Mouse (Mus musculus) forebrain, embryonic 14.5 days (tissue): ENCODE results near the gene Insl3. TPM values are rescaled to one million over a fixed set of nuclear protein-coding genes. Genes with fewer than 3 reads are reported as not detected.

ENCODE experiments used
- ATAC-seq: fragments of 200-750 bp; cut with Nextera tagmentation; 2 replicates; pipeline ENCODE4 v1.8.0; 2017; ENCODE audit warnings: mild to moderate bottlenecking, moderate library complexity
- DNase-seq: peaks from one replicate; pipeline ENCODE4 v3.0.0-alpha.2; 2015; ENCODE audit warnings: low spot score
- H3K27ac ChIP-seq: fragments of 300-500 bp; sonication (generic); 2 replicates; pipeline ENCODE4 v1.5.1; 2014; ENCODE audit warnings: low read depth, mild to moderate bottlenecking, control low read depth, low read length, moderate library complexity
- H3K27me3 ChIP-seq: fragments of 300-500 bp; sonication (generic); replicated peaks from 2 replicates; pipeline ENCODE4 v1.6.1; 2014; ENCODE audit warnings: low read length, control low read depth, mixed read lengths; ENCODE audit not compliant: control insufficient read depth, insufficient read depth
- H3K36me3 ChIP-seq: fragments of 300-500 bp; sonication (generic); 2 replicates; pipeline ENCODE4 v1.6.1; 2014; ENCODE audit warnings: low read length, control low read depth; ENCODE audit not compliant: control insufficient read depth, insufficient read depth
- H3K4me1 ChIP-seq: fragments of 300-500 bp; sonication (generic); 2 replicates; pipeline ENCODE4 v1.6.1; 2014; ENCODE audit warnings: antibody characterized with exemption, low read length, control low read depth; ENCODE audit not compliant: control insufficient read depth, insufficient read depth
- H3K4me2 ChIP-seq: fragments of 300-500 bp; sonication (generic); 2 replicates; pipeline ENCODE4 v1.6.1; 2014; ENCODE audit warnings: mild to moderate bottlenecking, control low read depth, low read length
- H3K4me3 ChIP-seq: fragments of 300-500 bp; sonication (generic); 2 replicates; pipeline ENCODE4 v1.5.1; 2014; ENCODE audit warnings: low read depth, low read length, control low read depth
- H3K9ac ChIP-seq: fragments of 300-500 bp; sonication (generic); 2 replicates; pipeline ENCODE4 v1.6.1; 2014; ENCODE audit warnings: mild to moderate bottlenecking, low read length, control low read depth, moderate library complexity
- H3K9me3 ChIP-seq: fragments of 300-500 bp; sonication (generic); replicated peaks from 2 replicates; pipeline ENCODE4 v1.6.1; 2016; ENCODE audit warnings: low read length, control low read depth, mixed read lengths; ENCODE audit not compliant: control insufficient read depth
- WGBS: fragments of 180-500 bp; shearing (Covaris S2); extraction: QIAGEN DNeasy Blood & Tissue Kit; methylation state at CpG from one replicate; pipeline ENCODE4 v1.1.7; 2014; 5-methylcytosine and 5-hydroxymethylcytosine counted together
- polyA plus RNA-seq: library from polyadenylated mRNA; unstranded; fragments of >200 nt; fragmentation: Nextera tagmentation; extraction: Ambion mirVana; gene quantifications from 2 replicates; pipeline ENCODE4 v1.2.1, GENCODE M21; 2014

Insl3 gene
- polyA plus RNA-seq, 1 experiment from 2014 or later = not detected

DNA sequence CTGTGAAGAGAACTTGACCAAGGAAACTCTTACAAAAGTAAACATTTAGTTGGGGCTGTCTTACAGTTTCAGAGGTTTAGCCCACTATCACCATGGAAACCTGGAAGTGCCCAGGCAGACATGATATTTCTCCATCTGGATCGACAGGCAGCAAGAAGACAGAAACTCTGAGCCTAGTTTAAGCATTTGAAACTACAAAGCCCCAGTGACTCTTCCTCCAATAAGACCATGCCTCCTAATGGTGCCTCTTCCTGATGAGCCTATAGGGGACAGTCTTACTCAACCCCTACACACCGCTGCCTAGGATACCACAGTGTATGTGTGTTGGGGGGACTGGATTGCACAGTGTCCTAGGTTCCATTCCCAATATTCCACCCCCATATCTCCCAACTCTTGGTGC lies 14.9 kb upstream of the Insl3 start:
- Histone ChIP-seq H3K4me3 (no peak overlapping the region), H3K27ac (no peak overlapping the region), H3K27me3 (peaks cover 29% of the 10 kb centered on the region), H3K36me3 (no peaks in the 10 kb centered on the region), H3K9me3 (no peaks in the 10 kb centered on the region), H3K4me1 (peaks cover 9% of the 10 kb centered on the region), H3K9ac (no peak overlapping the region), H3K4me2 (no peak overlapping the region)
- DNase-seq (no peak), ATAC-seq (no peak)
- 59% methylated on average over 2 of the region's 2 CpGs for WGBS

DNA sequence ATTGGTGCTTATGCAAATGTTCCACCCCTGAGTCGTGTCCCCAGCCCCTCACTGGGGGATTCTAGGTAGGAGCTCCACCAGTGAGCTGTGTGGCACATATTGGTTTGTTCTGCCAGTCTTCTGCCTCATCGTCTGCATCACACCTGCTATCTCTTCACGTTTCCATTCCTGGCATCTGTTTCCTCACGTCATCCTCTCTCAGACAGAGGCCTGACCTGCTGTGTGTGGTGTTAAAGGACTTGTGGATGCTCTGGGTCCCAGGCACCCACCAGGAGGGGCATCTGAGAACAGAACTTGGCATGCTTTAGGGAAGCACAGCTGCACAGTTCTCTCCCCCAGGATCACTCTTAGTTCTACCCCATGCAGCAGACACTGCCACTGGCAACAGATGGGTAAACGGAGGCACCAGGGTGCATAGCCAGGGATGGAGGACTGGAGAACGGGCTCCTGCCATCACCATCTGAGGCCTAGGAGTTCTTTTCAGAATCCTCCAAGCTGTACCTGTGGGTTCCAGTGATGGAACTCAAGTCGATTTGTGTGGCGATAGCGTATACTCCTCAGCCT lies 13.5 kb upstream of the Insl3 start:
- H3K27me3 ChIP-seq = peaks cover 40% of the 10 kb centered on the region
- H3K9ac ChIP-seq = peak overlapping the region; percentile 82; the same call in 1 of the 2 replicates
- WGBS = 28% methylated on average over 9 of the region's 9 CpGs
- H3K36me3 ChIP-seq = no peaks in the 10 kb centered on the region
- H3K27ac ChIP-seq = no peak overlapping the region
- peaks cover 3% of the 10 kb centered on the region; the same call in 1 of the 2 replicates for H3K4me1 ChIP-seq
- H3K4me2 ChIP-seq = peak overlapping the region; percentile 89
- no peak for ATAC-seq
- 0 out of 2 replicates have a peak overlapping the region, but pooled peaks have one; percentile 67 for H3K4me3 ChIP-seq
- no peak for DNase-seq
- no peaks in the 10 kb centered on the region for H3K9me3 ChIP-seq

DNA sequence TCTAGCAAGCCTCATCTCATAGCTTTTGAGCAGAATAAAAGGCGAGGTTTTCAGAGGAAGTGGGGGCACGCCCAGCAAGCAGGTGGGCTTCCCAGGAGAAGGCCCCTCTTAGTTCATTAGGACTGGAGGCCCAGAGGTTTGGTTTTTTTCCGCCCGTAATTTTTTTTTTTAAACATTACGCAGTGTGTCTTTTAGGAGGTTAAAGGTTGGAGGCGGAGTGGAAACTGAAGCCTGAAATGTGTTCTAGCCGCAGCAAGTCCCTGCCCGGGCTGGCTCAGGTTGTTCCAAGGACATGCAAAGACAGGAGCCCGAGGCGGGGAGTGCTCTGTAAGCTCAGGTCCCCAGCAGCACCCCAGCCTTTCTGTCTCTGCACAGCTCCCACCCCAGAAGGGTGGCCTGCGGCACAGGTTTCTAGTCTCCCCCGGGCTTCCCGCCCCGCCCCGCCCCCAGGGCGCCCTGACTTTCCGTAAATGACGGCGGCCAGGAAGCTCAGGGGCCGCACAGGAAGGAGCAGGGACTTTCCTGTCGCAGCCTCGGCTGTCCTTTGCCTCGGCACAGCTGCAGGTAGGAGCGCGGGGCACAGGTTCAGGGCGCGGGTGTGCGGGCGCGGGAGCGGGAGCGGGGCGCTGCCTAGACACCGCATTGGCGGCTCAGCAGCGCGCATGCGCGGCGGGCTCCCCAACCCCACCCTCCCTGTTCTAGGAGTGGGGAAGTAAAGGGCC lies 12.8 kb upstream of the Insl3 start, which contains the start of gene Jak3:
Jak3 (plus strand) TSS at position 277 of the 722 bp plus-strand sequence.
- Histone ChIP-seq H3K4me2 (peak within 1 kb of the TSS; percentile 89), H3K4me3 (peak within 1 kb of the TSS; percentile 67), H3K27ac (no peak within 1 kb of the TSS), H3K9me3 (no peaks in the 10 kb centered on the region), H3K27me3 (peaks cover 47% of the 10 kb centered on the region), H3K9ac (peak within 1 kb of the TSS; percentile 82), H3K36me3 (no peaks in the 10 kb centered on the region), H3K4me1 (peaks cover 3% of the 10 kb centered on the region; the same call in 1 of the 2 replicates)
- DNase-seq = peak; percentile 79
- WGBS = 2% methylated on average over 37 of the region's 40 CpGs
- ATAC-seq = peak; percentile 70

- no peaks in the 10 kb centered on the region for H3K9me3 ChIP-seq
- no peaks in the 10 kb centered on the region for H3K36me3 ChIP-seq
- peaks cover 53% of the 10 kb centered on the region for H3K27me3 ChIP-seq
- DNase-seq = no peak
- H3K4me1 ChIP-seq = peaks cover 3% of the 10 kb centered on the region; the same call in 1 of the 2 replicates
- H3K4me2 ChIP-seq = peak overlapping the region; percentile 89
- ATAC-seq = no peak
- peak overlapping the region; percentile 67 for H3K4me3 ChIP-seq
- H3K9ac ChIP-seq = no peak overlapping the region; the same call in 1 of the 2 replicates
- 53% methylated on average over 9 of the region's 9 CpGs for WGBS
- no peak overlapping the region for H3K27ac ChIP-seq
Observed at GRCm38 (mm10) chr8:71676803-71677202, 12.2 kb upstream of the Insl3 start.

DNA sequence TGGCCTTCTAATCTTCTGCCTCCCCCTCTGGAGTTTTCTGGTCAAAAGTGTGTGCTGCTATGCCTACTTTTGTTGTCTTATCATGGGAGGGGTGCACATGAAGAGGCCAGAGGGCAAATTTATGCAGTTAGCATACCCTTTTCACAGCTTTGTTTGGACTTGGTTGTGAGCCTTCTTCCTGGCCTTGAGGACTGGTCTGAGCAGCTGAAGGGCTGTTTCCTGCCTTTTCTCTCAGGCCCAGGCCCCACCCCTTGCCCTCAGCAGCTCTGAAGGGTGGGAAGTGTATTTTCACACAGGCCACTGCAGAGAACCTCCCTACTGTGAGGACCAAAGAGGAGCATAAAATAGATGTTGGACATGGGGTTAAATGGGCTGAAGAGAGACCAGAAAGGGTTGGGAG lies 11.5 kb upstream of the Insl3 start:
- no peak for ATAC-seq
- no peak overlapping the region for H3K4me3 ChIP-seq

GRCm38 (mm10) chr8:71678216-71678615 lies 10.8 kb upstream of the Insl3 start:
- H3K4me1 ChIP-seq = no peaks in the 10 kb centered on the region
- H3K9me3 ChIP-seq = no peaks in the 10 kb centered on the region
- ATAC-seq = no peak
- H3K27me3 ChIP-seq = peaks cover 67% of the 10 kb centered on the region
- H3K4me2 ChIP-seq = no peak overlapping the region
- H3K27ac ChIP-seq = no peak overlapping the region
- no peaks in the 10 kb centered on the region for H3K36me3 ChIP-seq
- no peak overlapping the region for H3K4me3 ChIP-seq
- DNase-seq = no peak
- no peak overlapping the region for H3K9ac ChIP-seq
- 65% methylated on average over 4 of the region's 4 CpGs for WGBS

More for the DNA sequence above, 11.5 kb upstream of the Insl3 start:
- H3K36me3 ChIP-seq = no peaks in the 10 kb centered on the region
- no peak overlapping the region for H3K27ac ChIP-seq
- no peaks in the 10 kb centered on the region for H3K4me1 ChIP-seq
- no peak overlapping the region for H3K4me2 ChIP-seq
- no peaks in the 10 kb centered on the region for H3K9me3 ChIP-seq
- peaks cover 60% of the 10 kb centered on the region for H3K27me3 ChIP-seq
- H3K9ac ChIP-seq = no peak overlapping the region
- DNase-seq = no peak

GRCm38 (mm10) chr8:71679116-71679515 lies 9.9 kb upstream of the Insl3 start:
- H3K9me3 ChIP-seq = no peaks in the 10 kb centered on the region
- H3K4me3 ChIP-seq = peak overlapping the region; percentile 22
- no peak overlapping the region for H3K27ac ChIP-seq
- no peaks in the 10 kb centered on the region for H3K36me3 ChIP-seq
- WGBS = 9% methylated on average over 16 of the region's 16 CpGs
- no peak overlapping the region; the same call in 1 of the 2 replicates for H3K9ac ChIP-seq
- ATAC-seq (no peak), DNase-seq (no peak)
- H3K4me2 ChIP-seq = peak overlapping the region; percentile 41; the same call in 1 of the 2 replicates
- H3K27me3 ChIP-seq = peaks cover 76% of the 10 kb centered on the region
- no peaks in the 10 kb centered on the region for H3K4me1 ChIP-seq

DNA sequence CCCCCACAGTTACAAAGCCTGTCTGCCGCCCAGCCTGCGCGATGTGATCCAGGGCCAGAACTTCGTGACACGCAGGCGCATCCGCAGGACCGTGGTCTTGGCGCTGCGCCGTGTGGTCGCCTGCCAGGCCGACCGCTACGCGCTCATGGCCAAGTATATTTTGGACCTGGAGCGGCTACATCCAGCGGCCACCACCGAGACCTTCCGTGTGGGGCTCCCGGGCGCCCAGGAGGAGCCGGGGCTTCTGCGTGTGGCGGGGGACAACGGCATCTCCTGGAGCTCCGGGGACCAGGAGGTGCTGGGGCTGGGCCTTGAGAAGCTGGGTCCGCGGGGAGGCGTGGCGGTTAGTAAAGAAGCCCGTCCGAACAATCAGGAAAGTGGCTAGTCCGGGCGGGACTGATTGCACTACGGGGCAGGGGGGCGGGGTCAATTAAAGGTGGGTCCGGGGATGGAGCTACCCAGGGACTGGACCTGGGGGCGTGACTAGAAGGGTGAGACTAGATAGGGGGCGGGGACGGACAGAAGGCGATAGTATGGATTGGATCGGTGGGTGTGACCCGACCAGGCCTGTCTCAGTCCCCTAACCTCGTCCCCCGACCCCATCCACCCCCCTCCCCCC lies 9.4 kb upstream of the Insl3 start:
- no peaks in the 10 kb centered on the region for H3K9me3 ChIP-seq
- peaks cover 81% of the 10 kb centered on the region for H3K27me3 ChIP-seq
- no peak overlapping the region for H3K27ac ChIP-seq
- no peaks in the 10 kb centered on the region for H3K4me1 ChIP-seq
- H3K9ac ChIP-seq = peak overlapping the region; percentile 13; the same call in 1 of the 2 replicates
- H3K4me2 ChIP-seq = peak overlapping the region; percentile 41
- DNase-seq = no peak
- no peak for ATAC-seq
- H3K4me3 ChIP-seq = peak overlapping the region; percentile 22
- H3K36me3 ChIP-seq = no peaks in the 10 kb centered on the region
- WGBS = 2% methylated on average over 45 of the region's 46 CpGs
